Mouse (Mus musculus): ENCODE measurements around the gene Ercc5. TPM values are rescaled to one million over a fixed set of nuclear protein-coding genes. Genes with fewer than 3 reads are reported as not detected.

The Ercc5 gene
- polyA plus RNA-seq (2012; rRNA removed): 33.2 and 35.7 TPM in 2 replicates

DNA sequence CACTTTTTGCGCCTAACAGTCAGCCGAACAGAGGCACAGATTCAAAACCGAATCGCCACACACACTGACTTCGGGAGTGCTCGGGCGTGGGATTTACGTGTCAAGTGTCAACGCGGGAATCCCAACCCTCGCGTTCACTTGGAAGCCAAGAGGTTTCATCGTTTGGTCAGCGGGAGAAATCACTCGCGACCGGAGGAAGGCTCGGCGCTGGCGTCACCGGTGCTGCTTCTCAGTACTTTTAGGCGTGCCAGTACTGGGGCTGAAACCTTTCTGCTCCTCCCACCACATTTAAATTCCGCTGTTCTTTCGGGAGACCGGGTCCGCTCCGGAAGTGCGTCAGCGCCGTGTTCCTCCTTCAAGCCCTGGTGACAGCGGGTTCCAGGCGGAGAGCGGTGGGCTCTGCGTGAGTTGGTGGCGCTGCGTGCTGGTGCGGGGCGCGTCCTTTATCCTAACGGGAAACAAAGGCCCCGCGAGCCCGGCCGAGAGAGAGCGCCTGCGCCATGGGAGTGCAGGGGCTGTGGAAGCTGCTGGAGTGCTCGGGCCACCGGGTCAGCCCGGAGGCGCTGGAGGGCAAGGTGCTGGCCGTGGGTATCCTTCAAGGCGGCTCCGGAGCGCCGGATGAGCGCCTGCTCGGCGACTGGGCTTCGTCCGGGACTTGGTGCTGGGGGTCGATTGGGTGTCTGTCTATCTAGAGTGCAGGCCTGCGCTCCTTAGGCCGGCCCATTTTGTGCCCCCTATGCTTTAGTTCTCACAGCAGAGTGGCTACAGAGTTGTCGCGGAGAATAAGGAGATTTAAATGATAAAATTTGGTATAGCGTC lies at the start of gene Ercc5:
TSS of gene Ercc5 (plus strand) at position 182 of the 819 bp plus-strand sequence.

DNA sequence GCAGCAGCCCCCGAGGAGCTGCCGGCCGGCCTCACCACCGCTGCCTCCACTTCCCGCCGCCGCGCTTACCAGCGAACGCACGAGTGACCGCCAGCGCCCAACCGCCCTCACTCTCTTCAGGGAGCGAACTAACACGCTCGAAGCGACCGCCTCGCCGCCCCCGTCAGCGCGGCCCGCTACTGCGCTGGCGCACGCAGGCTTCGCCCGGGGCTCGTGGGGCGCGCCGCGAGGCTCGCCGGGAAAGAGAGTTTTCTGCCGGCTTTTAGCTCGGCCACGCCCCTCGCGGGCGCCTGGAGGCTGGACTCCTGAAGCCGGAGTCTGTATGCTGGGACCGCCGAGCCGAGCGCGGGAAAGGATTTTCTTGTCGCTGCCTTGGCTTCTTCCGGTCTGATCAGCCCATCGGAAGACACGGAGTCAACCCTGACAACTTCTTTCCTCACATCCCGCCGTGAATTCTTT lies 45.3 kb upstream of the Ercc5 start, which contains the start of gene Tex30:
TSS of gene Tex30 (minus strand) at position 183 of the 459 bp plus-strand sequence.

DNA sequence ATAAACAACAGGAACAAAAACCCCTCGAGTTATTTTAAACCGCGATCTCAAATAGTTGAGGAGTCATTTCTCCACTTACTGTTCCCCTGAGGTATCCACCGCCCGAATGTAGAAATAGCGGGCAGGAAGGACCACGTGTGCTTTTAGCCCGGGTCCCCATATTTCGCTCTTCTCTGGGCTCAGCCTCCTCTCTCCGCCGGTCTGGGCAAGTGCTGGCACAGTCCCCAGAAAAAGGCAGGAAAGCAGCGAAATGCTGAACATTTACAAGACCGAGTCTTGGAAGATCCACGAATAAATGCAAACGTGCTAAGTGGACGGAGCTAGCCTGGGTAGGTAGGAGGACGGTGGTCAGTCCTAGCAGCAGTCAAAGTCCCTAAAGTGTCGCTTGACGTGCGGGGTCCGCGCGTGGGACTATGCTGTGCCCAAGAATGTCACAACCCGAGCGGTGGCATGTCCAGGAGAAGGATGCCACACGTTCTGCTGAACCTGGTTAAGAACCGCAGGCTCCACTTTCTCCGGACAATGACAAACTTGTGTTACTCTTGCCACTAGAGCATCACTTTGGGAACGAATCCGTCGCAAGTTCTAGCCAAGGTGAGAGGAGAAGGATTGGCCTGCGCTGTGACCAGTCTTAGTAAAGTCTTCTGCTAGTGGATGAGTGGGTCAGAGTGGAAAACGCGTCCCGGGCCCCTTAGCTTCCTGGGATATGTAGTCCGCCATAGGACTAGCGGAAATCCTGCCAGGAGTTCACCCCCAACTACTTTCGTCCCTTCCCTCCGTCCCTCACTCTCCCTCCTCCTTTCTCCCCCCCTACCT lies 29.1 kb upstream of the Ercc5 start, which contains the start of the genes Kdelc1 and Bivm:
TSS of gene Kdelc1 (minus strand) at position 570 of the 816 bp plus-strand sequence.
TSS of gene Bivm (plus strand) at position 719 of the 816 bp plus-strand sequence.

DNA sequence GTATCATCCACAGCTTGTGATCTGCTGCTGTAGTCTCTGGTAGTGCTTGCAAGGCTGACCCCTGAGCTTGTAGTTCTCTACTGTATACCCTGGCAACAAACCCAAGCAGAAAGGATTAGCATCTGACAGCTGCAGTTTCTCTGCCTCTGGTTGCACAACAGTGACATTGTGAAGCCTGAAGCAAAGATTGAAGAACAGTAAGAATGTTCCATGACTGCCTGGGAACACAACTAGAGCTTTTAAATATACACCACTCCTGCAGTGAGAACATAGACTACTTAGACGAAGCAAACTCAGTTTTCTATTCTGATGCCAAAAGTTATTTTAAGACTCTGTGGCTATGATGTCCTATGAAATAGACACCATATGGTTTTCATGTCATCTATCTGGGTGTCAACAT lies 71.3 kb downstream of the Ercc5 start, which contains the start of gene Mettl21e:
TSS of gene Mettl21e (minus strand) at position 86 of the 400 bp plus-strand sequence.

Other genes starting within 250 kb of the Ercc5 start
- gene Tpp2, start 214.1 kb upstream of the Ercc5 start, polyA plus RNA-seq (2012; rRNA removed): 27.8 and 28.5 TPM in 2 replicates
- gene Mettl21c, start 127.7 kb upstream of the Ercc5 start, polyA plus RNA-seq (2012; rRNA removed): 1.1 and 1.5 TPM in 2 replicates
- 0.21 and 0.22 TPM in 2 replicates for gene Gm8251, start 85.8 kb upstream of the Ercc5 start, polyA plus RNA-seq (2012; rRNA removed)
- gene Tex30, start 45.3 kb upstream of the Ercc5 start, polyA plus RNA-seq (2012; rRNA removed): 25.9 and 35.5 TPM in 2 replicates
- 38.1 and 38.9 TPM in 2 replicates for gene Kdelc1, start 28.9 kb upstream of the Ercc5 start, polyA plus RNA-seq (2012; rRNA removed)
- gene Bivm, start 28.8 kb upstream of the Ercc5 start, polyA plus RNA-seq (2012; rRNA removed): 18.7 and 21.7 TPM in 2 replicates
- gene Mettl21e, start 71.2 kb downstream of the Ercc5 start, polyA plus RNA-seq (2012; rRNA removed): not detected in 2 replicates